Mouse (Mus musculus): ENCODE data around the gene Fignl2. TPM values are rescaled to one million over a fixed set of nuclear protein-coding genes. Genes with fewer than 3 reads are reported as not detected.

Gene Fignl2
- polyA plus RNA-seq (2014; fragmentation: Illumina TruSeq; extraction: RNeasy Lipid Tissue Mini Kit (QIAGEN cat#74804); ENCODE audit: insufficient read depth, low read depth, low replicate concordance): 2.2 TPM

GRCm38 (mm10) chr15:101077813-101078730 is at the start of gene Fignl2:
TSS of gene Fignl2 (minus strand) at chr15:101078567.

GRCm38 (mm10) chr15:101115511-101116110 is 37.2 kb upstream of the Fignl2 start, which contains the start of gene Ankrd33:
TSS of gene Ankrd33 (plus strand) at chr15:101115755.

GRCm38 (mm10) chr15:101047194-101047555 is 31.2 kb downstream of the Fignl2 start, which contains the start of gene Gm47841:
TSS of gene Gm47841 (minus strand) at chr15:101047397.

Other genes starting within 250 kb of the Fignl2 start
- gene Scn8a, start 208.7 kb downstream of the Fignl2 start, polyA plus RNA-seq (2014; fragmentation: Illumina TruSeq; extraction: RNeasy Lipid Tissue Mini Kit (QIAGEN cat#74804); ENCODE audit: insufficient read depth, low read depth, low replicate concordance): not detected
- gene Gm47841, start 31.2 kb downstream of the Fignl2 start, polyA plus RNA-seq (2014; fragmentation: Illumina TruSeq; extraction: RNeasy Lipid Tissue Mini Kit (QIAGEN cat#74804); ENCODE audit: insufficient read depth, low read depth, low replicate concordance): not detected
- not detected for gene Ankrd33, start 37.2 kb upstream of the Fignl2 start, polyA plus RNA-seq (2014; fragmentation: Illumina TruSeq; extraction: RNeasy Lipid Tissue Mini Kit (QIAGEN cat#74804); ENCODE audit: insufficient read depth, low read depth, low replicate concordance)
- gene Acvrl1, start 50.0 kb upstream of the Fignl2 start, polyA plus RNA-seq (2014; fragmentation: Illumina TruSeq; extraction: RNeasy Lipid Tissue Mini Kit (QIAGEN cat#74804); ENCODE audit: insufficient read depth, low read depth, low replicate concordance): 274 TPM
- gene Acvr1b, start 95.5 kb upstream of the Fignl2 start, polyA plus RNA-seq (2014; fragmentation: Illumina TruSeq; extraction: RNeasy Lipid Tissue Mini Kit (QIAGEN cat#74804); ENCODE audit: insufficient read depth, low read depth, low replicate concordance): 14.6 TPM
- gene Grasp, start 145.6 kb upstream of the Fignl2 start, polyA plus RNA-seq (2014; fragmentation: Illumina TruSeq; extraction: RNeasy Lipid Tissue Mini Kit (QIAGEN cat#74804); ENCODE audit: insufficient read depth, low read depth, low replicate concordance): 14.4 TPM
- 51.8 TPM for gene Nr4a1, start 175.7 kb upstream of the Fignl2 start, polyA plus RNA-seq (2014; fragmentation: Illumina TruSeq; extraction: RNeasy Lipid Tissue Mini Kit (QIAGEN cat#74804); ENCODE audit: insufficient read depth, low read depth, low replicate concordance)
- 32.3 TPM for gene Atg101, start 205.7 kb upstream of the Fignl2 start, polyA plus RNA-seq (2014; fragmentation: Illumina TruSeq; extraction: RNeasy Lipid Tissue Mini Kit (QIAGEN cat#74804); ENCODE audit: insufficient read depth, low read depth, low replicate concordance)
- 16.6 TPM for gene 6030408B16Rik, start 214.6 kb upstream of the Fignl2 start, polyA plus RNA-seq (2014; fragmentation: Illumina TruSeq; extraction: RNeasy Lipid Tissue Mini Kit (QIAGEN cat#74804); ENCODE audit: insufficient read depth, low read depth, low replicate concordance)